Comparison of ENCODE assay signal across 13 mouse cellular contexts in the genomic region with DNA sequence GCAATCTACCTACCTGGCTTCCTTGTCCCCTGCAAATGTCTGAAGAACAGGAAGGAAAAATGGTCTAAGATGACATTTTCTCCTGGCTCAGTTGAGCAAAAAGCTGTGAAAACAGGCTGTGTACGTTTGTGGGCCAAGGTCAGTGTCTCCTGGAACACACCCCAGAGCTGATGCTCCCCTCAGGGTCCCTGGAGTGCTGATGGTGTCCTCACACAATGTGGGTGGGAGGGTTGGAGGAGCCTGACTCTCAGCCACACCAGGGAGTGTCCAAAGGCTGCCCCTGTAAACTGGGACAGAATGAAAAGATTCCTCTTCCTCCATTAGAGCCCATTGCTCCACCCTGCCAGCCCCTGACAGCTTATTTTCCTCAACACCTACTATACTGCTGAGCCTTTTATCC.
"Had no signal": no experiment of that assay in that cellular context is flagged by ENCODE, and none has a peak within 500 bp of the region (broad histone marks: within the 10 kb centered on the region; RNA-seq: fewer than 3 reads in every experiment).

No protein-coding gene starts in this region.

- H3K4me3 ChIP-seq: limb, embryonic 15.5 days; liver, embryonic 12.5 days; lung, embryonic 15.5 days; midbrain, embryonic 12.5 days; neural tube, embryonic 13.5 days; stomach, embryonic 15.5 days had no signal

- H3K27ac ChIP-seq: limb, embryonic 15.5 days; liver, embryonic 12.5 days; lung, embryonic 15.5 days; midbrain, embryonic 12.5 days; neural tube, embryonic 13.5 days; stomach, embryonic 15.5 days had no signal

- DNase-seq: kidney, adult 8-10 months; kidney, postnatal 25 days; layer of hippocampus, adult 9-11 months; layer of hippocampus, postnatal 36 days; retina, postnatal 1 day; right cerebral cortex, postnatal 4 days; thymus, postnatal 4 days had no signal
